Mouse (Mus musculus): ENCODE data around the gene Trex1. TPM values are rescaled to one million over a fixed set of nuclear protein-coding genes. Genes with fewer than 3 reads are reported as not detected.
A peak's percentile ranks its signal among the peaks of the same experiment; 100 is the strongest.

The Trex1 gene
- polyA plus RNA-seq, 1 experiment from 2014 or later = 15.2 TPM

DNA sequence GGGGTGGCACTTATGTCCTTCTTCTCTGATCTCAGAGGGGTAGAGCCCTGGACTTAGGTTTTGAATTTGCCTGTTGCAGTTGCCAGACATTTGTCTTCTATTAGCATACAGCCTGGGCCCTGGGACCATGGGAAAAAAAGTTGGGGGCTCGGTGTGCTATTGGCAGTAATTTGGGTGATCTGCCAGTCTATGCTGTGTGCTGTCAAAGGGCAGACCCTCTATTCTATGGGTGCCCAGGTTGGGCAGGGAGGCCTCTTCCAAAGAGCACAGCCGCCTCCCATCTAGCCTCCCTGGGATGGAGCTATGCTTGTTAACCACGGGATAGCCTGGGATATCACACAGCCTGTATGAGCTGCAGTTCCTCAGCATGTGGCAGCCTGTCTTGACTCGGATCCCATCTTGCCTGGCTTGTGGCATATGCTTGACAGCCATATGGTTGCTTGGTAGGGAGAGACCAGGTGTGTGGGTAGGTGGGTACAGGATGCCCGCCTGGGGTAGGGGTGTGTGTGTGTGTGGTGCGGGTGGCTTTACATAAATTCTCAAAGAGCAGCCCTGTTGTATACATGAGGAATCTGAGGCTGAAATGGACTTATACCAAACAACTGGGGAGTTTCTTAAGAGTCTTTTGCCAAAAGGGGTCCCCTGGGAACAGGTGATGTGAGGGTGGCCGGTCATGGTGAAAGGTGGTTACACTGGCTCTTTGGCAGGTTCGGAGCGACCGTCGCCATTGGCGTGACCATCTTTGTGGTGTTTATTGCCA, 4.1 kb downstream of the Trex1 start:
- H3K4me3 ChIP-seq (replicated peaks; ENCODE audit: low read depth, low read length) = peak overlapping the region; percentile 24
- ATAC-seq (replicated peaks; ENCODE audit: low FRiP score, low read depth) (no peak), DNase-seq (ENCODE audit: low spot score) (no peak)
- TF ChIP-seq CTCF (IDR thresholded peaks at IDR 0.05; ENCODE audit: low read depth) = no peak
- peak overlapping the region; percentile 78 for H3K27ac ChIP-seq
- H3K9ac ChIP-seq (ENCODE audit: low read depth, low read length) = peak overlapping the region; percentile 55
- WGBS = 90% methylated on average over 12 of the region's 12 CpGs
- peak overlapping the region; percentile 55 for H3K4me2 ChIP-seq (ENCODE audit: low read length)
- H3K27me3 ChIP-seq (ENCODE audit: insufficient read depth, low read length) = no peaks in the 10 kb centered on the region
- H3K4me1 ChIP-seq (replicated peaks; ENCODE audit: insufficient read depth, low read length) = peaks cover 20% of the 10 kb centered on the region; the same call in 1 of the 2 replicates
- no peaks in the 10 kb centered on the region for H3K9me3 ChIP-seq (replicated peaks; ENCODE audit: low read length)
- peaks cover 23% of the 10 kb centered on the region for H3K36me3 ChIP-seq (ENCODE audit: insufficient read depth, low read length)

DNA sequence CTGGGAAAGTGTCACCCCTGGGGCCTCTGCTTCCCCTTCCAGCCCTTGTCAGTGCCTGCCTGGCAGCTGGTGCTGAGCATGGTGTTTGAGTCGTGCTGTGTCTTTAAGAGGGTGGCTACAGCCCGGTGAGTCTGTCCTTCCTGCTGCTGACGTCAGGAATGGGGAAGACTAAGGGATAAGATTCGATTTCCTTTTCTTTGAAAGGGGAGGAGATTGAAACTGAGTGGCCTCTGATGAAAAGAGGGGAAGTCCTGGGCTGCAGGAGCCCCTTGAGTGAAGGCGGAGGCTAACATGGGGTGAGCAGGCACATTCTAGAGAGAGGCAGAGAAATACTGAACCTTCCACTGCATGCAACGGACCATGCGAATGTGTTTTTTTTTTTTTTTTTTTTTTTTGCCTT, 4.8 kb downstream of the Trex1 start:
- 0% methylated on average over 7 of the region's 7 CpGs for WGBS
- Histone ChIP-seq H3K4me2 (ENCODE audit: low read length) (peak overlapping the region; percentile 55), H3K36me3 (ENCODE audit: insufficient read depth, low read length) (peaks cover 23% of the 10 kb centered on the region), H3K27ac (peak overlapping the region; percentile 78), H3K4me1 (replicated peaks; ENCODE audit: insufficient read depth, low read length) (peaks cover 20% of the 10 kb centered on the region; the same call in 1 of the 2 replicates), H3K9ac (ENCODE audit: low read depth, low read length) (peak overlapping the region; percentile 55), H3K27me3 (ENCODE audit: insufficient read depth, low read length) (no peaks in the 10 kb centered on the region), H3K9me3 (replicated peaks; ENCODE audit: low read length) (no peaks in the 10 kb centered on the region), H3K4me3 (replicated peaks; ENCODE audit: low read depth, low read length) (peak overlapping the region; percentile 24)
- DNase-seq (ENCODE audit: low spot score) (peak; percentile 96), ATAC-seq (replicated peaks; ENCODE audit: low FRiP score, low read depth) (peak; percentile 69)
- TF ChIP-seq CTCF (IDR thresholded peaks at IDR 0.05; ENCODE audit: low read depth) = no peak

- no peaks in the 10 kb centered on the region for H3K27me3 ChIP-seq (ENCODE audit: insufficient read depth, low read length)
- H3K36me3 ChIP-seq (ENCODE audit: insufficient read depth, low read length) = peaks cover 23% of the 10 kb centered on the region
- no peak overlapping the region for H3K9ac ChIP-seq (ENCODE audit: low read depth, low read length)
- no peak for TF ChIP-seq CTCF (IDR thresholded peaks at IDR 0.05; ENCODE audit: low read depth)
- H3K4me2 ChIP-seq (ENCODE audit: low read length) = no peak overlapping the region
- H3K9me3 ChIP-seq (replicated peaks; ENCODE audit: low read length) = no peaks in the 10 kb centered on the region
- H3K4me3 ChIP-seq (replicated peaks; ENCODE audit: low read depth, low read length) = no peak overlapping the region
- WGBS = 75% methylated on average over 6 of the region's 6 CpGs
- H3K27ac ChIP-seq = no peak overlapping the region
- DNase-seq (ENCODE audit: low spot score) (no peak), ATAC-seq (replicated peaks; ENCODE audit: low FRiP score, low read depth) (no peak)
- H3K4me1 ChIP-seq (replicated peaks; ENCODE audit: insufficient read depth, low read length) = peaks cover 14% of the 10 kb centered on the region; the same call in 1 of the 2 replicates
Observed at GRCm38 (mm10) chr9:109053851-109054250, 5.7 kb downstream of the Trex1 start.

DNA sequence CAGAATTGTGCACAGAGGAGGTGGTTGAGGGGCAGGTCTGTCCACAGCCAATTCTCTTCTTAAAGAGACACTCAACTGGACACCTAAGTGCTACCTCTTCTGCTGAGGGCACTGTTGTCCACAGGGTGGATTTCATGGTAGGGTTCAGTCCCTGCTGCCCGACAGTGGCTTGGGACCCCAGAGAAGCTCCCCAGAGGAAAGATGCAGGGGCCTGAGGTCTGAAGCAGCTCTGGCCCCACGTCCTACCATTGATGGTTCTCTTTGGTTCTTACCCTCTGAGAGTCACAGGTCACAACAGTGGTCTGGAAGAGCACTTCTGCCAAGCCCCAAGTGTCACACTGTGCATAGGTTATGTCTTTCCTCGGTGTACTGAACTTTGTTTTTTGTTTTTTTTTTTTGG, 6.2 kb downstream of the Trex1 start:
- H3K4me2 ChIP-seq (ENCODE audit: low read length) = no peak overlapping the region
- DNase-seq (ENCODE audit: low spot score) (no peak), ATAC-seq (replicated peaks; ENCODE audit: low FRiP score, low read depth) (no peak)
- no peak overlapping the region for H3K4me3 ChIP-seq (replicated peaks; ENCODE audit: low read depth, low read length)
- H3K27me3 ChIP-seq (ENCODE audit: insufficient read depth, low read length) = no peaks in the 10 kb centered on the region
- H3K9ac ChIP-seq (ENCODE audit: low read depth, low read length) = no peak overlapping the region
- H3K9me3 ChIP-seq (replicated peaks; ENCODE audit: low read length) = no peaks in the 10 kb centered on the region
- TF ChIP-seq CTCF (IDR thresholded peaks at IDR 0.05; ENCODE audit: low read depth) = no peak
- H3K4me1 ChIP-seq (replicated peaks; ENCODE audit: insufficient read depth, low read length) = 0 out of 2 replicates have a peak, but pooled peaks cover 10% of the 10 kb centered on the region
- 82% methylated on average over 3 of the region's 3 CpGs for WGBS
- no peak overlapping the region for H3K27ac ChIP-seq
- peaks cover 22% of the 10 kb centered on the region for H3K36me3 ChIP-seq (ENCODE audit: insufficient read depth, low read length)

DNA sequence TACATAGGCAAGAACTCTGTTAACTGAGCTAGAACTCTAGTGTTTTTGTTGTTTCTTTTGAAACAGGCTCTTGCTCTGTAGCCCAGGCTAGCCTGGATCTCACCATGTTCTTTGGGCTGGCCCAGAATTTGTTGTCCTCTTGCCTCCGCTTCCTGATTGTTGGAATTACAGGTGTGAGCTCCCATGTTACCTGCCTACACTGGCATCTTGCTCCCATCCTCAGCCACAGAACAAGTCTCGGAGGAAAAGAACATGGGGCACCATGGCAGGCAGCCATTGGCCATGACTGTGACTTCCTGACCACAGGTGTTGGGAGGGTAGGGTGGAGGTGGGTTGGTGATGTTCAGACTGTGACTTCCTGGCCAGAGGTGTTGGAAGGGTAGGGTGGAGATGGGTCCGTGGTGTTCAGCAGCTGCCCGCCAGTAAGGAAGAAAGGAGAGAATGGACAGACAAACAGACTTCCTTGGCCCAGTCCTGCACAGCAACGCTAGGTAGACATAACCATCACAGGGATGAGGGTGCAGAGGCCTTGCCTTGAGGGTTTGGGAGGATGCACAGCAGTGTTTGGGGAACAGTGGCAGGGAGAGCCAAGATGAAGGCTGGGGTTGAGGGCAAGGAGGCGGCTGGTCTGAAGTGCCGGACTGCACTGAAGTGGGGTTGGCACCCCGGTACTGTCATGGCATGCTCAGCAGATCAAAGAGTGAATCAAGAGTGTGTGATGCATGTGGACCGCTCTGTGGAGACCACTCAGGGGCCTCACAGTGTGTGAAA, 6.9 kb downstream of the Trex1 start:
- 0 out of 2 replicates have a peak, but pooled peaks cover 10% of the 10 kb centered on the region for H3K4me1 ChIP-seq (replicated peaks; ENCODE audit: insufficient read depth, low read length)
- H3K27me3 ChIP-seq (ENCODE audit: insufficient read depth, low read length) = no peaks in the 10 kb centered on the region
- H3K9me3 ChIP-seq (replicated peaks; ENCODE audit: low read length) = no peaks in the 10 kb centered on the region
- no peak for DNase-seq (ENCODE audit: low spot score)
- H3K9ac ChIP-seq (ENCODE audit: low read depth, low read length) = no peak overlapping the region
- ATAC-seq (replicated peaks; ENCODE audit: low FRiP score, low read depth) = no peak
- WGBS = 83% methylated on average over 9 of the region's 9 CpGs
- H3K4me2 ChIP-seq (ENCODE audit: low read length) = no peak overlapping the region
- TF ChIP-seq CTCF (IDR thresholded peaks at IDR 0.05; ENCODE audit: low read depth) = no peak
- no peak overlapping the region for H3K4me3 ChIP-seq (replicated peaks; ENCODE audit: low read depth, low read length)
- peaks cover 18% of the 10 kb centered on the region for H3K36me3 ChIP-seq (ENCODE audit: insufficient read depth, low read length)
- H3K27ac ChIP-seq = no peak overlapping the region

DNA sequence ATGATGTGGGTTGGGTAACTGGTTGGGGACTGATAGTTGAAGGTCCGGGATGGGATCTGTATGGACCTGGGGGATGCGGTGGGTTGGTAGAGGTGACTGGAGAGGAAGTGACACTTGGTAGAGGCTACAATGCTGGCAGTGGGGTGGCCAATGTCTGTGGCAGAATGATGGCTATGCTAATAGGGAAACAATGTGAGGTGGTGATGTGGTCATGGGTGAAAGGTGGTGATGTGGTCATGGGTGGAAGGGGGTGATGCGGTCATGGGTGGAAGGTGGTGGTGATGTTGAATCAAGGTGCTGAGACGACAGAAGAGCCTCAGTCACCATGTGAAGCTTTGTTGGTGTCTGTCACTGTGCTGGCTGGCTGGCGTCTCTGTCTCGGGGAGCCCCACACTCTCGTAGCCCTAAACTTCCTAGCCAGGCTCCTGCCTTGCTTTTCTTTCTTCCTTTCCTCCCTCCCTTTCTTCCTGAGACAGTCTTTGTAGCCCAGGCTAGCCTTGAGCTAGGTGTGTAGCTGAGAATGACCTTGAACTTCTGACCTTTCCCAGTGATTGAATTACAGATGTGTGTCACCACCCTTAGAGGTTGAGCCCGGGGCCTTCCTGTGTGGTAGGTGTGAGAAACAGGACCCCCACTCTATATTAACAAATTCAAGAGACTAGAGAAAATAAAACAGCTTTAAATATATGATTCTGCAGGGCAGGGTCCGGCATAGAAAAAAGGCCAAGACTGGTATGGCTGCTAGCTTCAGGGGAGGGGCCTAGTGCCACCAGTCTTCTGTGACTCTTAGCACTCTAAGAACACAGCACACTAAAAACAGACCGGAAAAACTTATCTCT, 7.7 kb downstream of the Trex1 start:
- H3K4me3 ChIP-seq (replicated peaks; ENCODE audit: low read depth, low read length) = no peak overlapping the region
- H3K27ac ChIP-seq = no peak overlapping the region
- H3K27me3 ChIP-seq (ENCODE audit: insufficient read depth, low read length) = no peaks in the 10 kb centered on the region
- peaks cover 10% of the 10 kb centered on the region for H3K36me3 ChIP-seq (ENCODE audit: insufficient read depth, low read length)
- TF ChIP-seq CTCF (IDR thresholded peaks at IDR 0.05; ENCODE audit: low read depth) = no peak
- DNase-seq (ENCODE audit: low spot score) (no peak), ATAC-seq (replicated peaks; ENCODE audit: low FRiP score, low read depth) (no peak)
- H3K9me3 ChIP-seq (replicated peaks; ENCODE audit: low read length) = no peaks in the 10 kb centered on the region
- no peak overlapping the region for H3K9ac ChIP-seq (ENCODE audit: low read depth, low read length)
- 0 out of 2 replicates have a peak, but pooled peaks cover 10% of the 10 kb centered on the region for H3K4me1 ChIP-seq (replicated peaks; ENCODE audit: insufficient read depth, low read length)
- no peak overlapping the region for H3K4me2 ChIP-seq (ENCODE audit: low read length)
- 88% methylated on average over 10 of the region's 10 CpGs for WGBS

All from kidney, postnatal 0 days (tissue).